Mouse (Mus musculus) hindbrain, embryonic 16.5 days (tissue): ENCODE results near the gene Col24a1. TPM values are rescaled to one million over a fixed set of nuclear protein-coding genes. Genes with fewer than 3 reads are reported as not detected.

ENCODE experiments used
- ATAC-seq: fragments of 200-750 bp; cut with Nextera tagmentation; 2 replicates; pipeline ENCODE4 v1.8.0; 2017; ENCODE audit warnings: moderate TSS enrichment, moderate library complexity
- H3K27ac ChIP-seq: fragments of 300-500 bp; sonication (generic); 2 replicates; pipeline ENCODE4 v1.5.1; 2014; ENCODE audit warnings: low read depth, mild to moderate bottlenecking, control low read depth, low read length, moderate library complexity
- H3K27me3 ChIP-seq: fragments of 300-500 bp; sonication (generic); replicated peaks from 2 replicates; pipeline ENCODE4 v1.6.1; 2014; ENCODE audit warnings: low read length; ENCODE audit not compliant: control insufficient read depth, insufficient read depth
- H3K36me3 ChIP-seq: fragments of 300-500 bp; sonication (generic); 2 replicates; pipeline ENCODE4 v1.6.1; 2014; ENCODE audit warnings: mild to moderate bottlenecking, low read length, moderate library complexity, mixed read lengths; ENCODE audit not compliant: control insufficient read depth, insufficient read depth
- H3K4me1 ChIP-seq: fragments of 300-500 bp; sonication (generic); 2 replicates; pipeline ENCODE4 v1.6.1; 2014; ENCODE audit warnings: low read depth, low read length; ENCODE audit not compliant: control insufficient read depth, insufficient read depth
- H3K4me2 ChIP-seq: fragments of 300-500 bp; sonication (generic); 2 replicates; pipeline ENCODE4 v1.6.1; 2014; ENCODE audit warnings: mild to moderate bottlenecking, low read length, control low read depth, moderate library complexity
- H3K4me3 ChIP-seq: fragments of 300-500 bp; sonication (generic); 2 replicates; pipeline ENCODE4 v1.5.1; 2014; ENCODE audit warnings: mild to moderate bottlenecking, low read length, control low read depth, moderate library complexity
- H3K9ac ChIP-seq: fragments of 300-500 bp; sonication (generic); 2 replicates; pipeline ENCODE4 v1.6.1; 2014; ENCODE audit warnings: low read depth, mild to moderate bottlenecking, control low read depth, low read length, moderate library complexity
- H3K9me3 ChIP-seq: fragments of 300-500 bp; sonication (generic); 2 replicates; pipeline ENCODE4 v1.6.1; 2014; ENCODE audit warnings: mild to moderate bottlenecking, low read length, moderate library complexity; ENCODE audit not compliant: control insufficient read depth
- WGBS: fragments of 180-500 bp; shearing (Covaris S2); extraction: QIAGEN DNeasy Blood & Tissue Kit; methylation state at CpG from one replicate; pipeline ENCODE4 v1.1.7; 2014; 5-methylcytosine and 5-hydroxymethylcytosine counted together
- polyA plus RNA-seq: library from polyadenylated mRNA; unstranded; fragments of >200 nt; fragmentation: Nextera tagmentation; extraction: Ambion mirVana; gene quantifications from 2 replicates; pipeline ENCODE4 v1.2.1, GENCODE M21; 2015

Gene Col24a1
- polyA plus RNA-seq, 1 experiment from 2014 or later = 1.1 TPM

DNA sequence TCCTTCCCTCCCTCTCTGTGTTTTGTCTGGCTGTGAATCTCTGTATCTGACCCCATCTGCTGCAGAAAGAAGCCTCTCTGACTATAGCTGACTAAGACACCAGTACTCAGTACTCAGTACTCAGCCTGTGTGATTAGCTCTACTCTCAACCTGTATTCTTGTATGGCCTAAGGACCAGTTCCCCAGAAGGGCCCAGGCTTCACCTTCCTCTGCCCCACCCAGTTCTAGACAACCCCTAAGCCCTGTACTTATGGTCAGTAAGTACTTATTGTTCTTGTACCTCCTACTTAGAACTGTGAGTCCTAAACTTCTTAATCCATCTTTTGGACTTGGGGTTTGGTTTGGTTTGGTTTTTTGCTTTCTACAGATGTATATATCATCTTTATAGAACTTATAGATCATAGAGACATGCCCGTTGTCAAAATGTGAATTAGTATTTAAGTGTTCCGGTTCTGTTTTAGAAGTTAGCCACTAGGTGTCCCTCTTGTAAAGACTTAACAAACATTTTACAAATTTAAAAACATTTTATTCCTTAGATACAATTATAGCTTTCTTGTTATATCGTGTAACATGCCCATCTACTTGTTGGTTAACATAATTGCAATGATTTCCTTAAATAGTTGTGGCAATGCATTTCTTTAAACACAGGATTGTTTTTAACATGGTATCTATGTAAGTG, 291.4 kb downstream of the Col24a1 start:
- H3K27me3 ChIP-seq = no peaks in the 10 kb centered on the region
- peaks cover 23% of the 10 kb centered on the region for H3K36me3 ChIP-seq
- no peaks in the 10 kb centered on the region for H3K9me3 ChIP-seq
- no peak overlapping the region for H3K9ac ChIP-seq
- H3K27ac ChIP-seq = no peak overlapping the region
- WGBS = 62% methylated on average over 3 of the region's 3 CpGs
- no peak overlapping the region for H3K4me3 ChIP-seq
- H3K4me2 ChIP-seq = no peak overlapping the region
- ATAC-seq = peak; percentile 37; the same call in 1 of the 2 replicates
- no peaks in the 10 kb centered on the region for H3K4me1 ChIP-seq

DNA sequence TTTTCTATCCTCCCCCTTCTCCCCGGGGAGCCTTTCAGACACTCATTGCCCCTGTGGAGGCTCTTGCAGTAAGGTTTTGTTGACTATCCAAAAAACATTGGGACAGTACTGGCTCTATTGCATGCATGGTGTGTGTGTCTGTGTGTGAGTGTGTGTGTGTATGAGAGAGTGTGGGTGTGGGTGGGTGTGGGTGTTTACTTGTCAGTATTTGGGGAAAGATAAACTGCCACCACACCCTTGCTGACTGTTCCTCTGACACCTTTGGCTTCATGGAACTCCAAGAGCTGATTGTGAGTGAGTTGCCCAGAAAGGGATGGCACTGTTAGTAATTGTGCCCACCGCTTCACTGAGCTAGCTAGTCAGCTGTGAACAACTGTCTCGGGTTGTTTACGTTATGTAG, 298.3 kb downstream of the Col24a1 start:
- no peak overlapping the region for H3K4me2 ChIP-seq
- H3K4me1 ChIP-seq = no peaks in the 10 kb centered on the region
- no peak for ATAC-seq
- H3K4me3 ChIP-seq = no peak overlapping the region
- peaks cover 31% of the 10 kb centered on the region for H3K36me3 ChIP-seq
- H3K27ac ChIP-seq = no peak overlapping the region
- H3K9ac ChIP-seq = no peak overlapping the region
- H3K27me3 ChIP-seq = no peaks in the 10 kb centered on the region
- 91% methylated on average over 4 of the region's 4 CpGs for WGBS
- no peaks in the 10 kb centered on the region for H3K9me3 ChIP-seq

DNA sequence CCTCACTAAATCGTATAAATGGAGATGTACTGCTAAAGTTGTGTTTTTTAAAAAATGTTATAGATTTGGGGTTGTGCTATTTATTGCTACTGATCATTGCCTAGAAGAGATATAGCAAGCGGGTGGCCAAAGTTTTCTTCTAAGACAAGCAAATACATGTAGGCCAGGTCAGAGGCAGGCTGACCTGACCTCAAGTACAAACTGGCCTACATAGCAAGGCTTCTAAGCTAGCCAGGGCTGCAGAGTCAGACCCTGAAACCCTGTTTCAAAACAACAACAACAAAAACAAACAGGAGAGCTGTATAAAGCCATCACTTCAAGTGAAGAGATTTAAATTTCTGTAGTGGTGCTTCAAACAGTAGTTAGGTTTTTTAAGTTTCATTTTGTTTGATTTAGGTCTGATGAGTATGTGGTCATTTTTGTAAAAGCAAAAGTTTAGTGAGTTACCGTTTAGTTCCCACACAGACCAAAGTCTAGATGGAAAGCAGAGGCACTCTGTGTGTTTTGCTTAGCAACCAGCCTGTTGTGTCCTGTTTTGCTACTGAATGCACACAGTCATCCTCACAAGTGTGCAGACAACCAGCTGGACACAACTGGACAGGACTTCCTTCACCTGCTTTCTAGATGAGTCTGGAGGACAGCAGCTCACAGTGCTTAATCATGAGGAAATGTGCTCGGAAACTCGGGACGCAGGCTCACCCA, 299.7 kb downstream of the Col24a1 start:
- H3K4me3 ChIP-seq = no peak overlapping the region
- H3K9ac ChIP-seq = no peak overlapping the region
- H3K4me1 ChIP-seq = no peaks in the 10 kb centered on the region
- H3K4me2 ChIP-seq = no peak overlapping the region
- H3K27ac ChIP-seq = no peak overlapping the region
- peaks cover 25% of the 10 kb centered on the region for H3K36me3 ChIP-seq
- no peaks in the 10 kb centered on the region for H3K9me3 ChIP-seq
- no peaks in the 10 kb centered on the region for H3K27me3 ChIP-seq
- WGBS = 92% methylated on average over 6 of the region's 6 CpGs
- ATAC-seq = no peak

DNA sequence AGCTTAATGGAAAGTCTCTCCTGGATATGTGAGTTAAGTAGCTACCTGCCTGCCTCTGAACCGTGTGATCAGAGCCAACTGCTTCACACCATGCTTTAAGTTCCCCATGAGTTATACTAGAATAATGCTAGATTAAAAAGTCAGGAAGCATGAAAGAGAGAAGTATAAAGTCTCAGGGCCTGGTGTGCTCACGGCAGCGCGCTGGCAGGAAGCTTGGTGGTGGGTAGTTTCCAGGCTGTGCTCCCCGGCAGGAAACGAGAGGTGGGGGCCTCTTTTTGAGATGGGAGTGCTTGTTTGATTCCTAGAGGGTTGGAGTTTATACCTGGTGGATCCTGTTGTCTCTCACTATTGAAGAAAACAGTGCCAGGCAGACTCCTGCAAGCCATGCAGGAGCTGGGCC, 303.1 kb downstream of the Col24a1 start:
- peaks cover 38% of the 10 kb centered on the region for H3K36me3 ChIP-seq

DNA sequence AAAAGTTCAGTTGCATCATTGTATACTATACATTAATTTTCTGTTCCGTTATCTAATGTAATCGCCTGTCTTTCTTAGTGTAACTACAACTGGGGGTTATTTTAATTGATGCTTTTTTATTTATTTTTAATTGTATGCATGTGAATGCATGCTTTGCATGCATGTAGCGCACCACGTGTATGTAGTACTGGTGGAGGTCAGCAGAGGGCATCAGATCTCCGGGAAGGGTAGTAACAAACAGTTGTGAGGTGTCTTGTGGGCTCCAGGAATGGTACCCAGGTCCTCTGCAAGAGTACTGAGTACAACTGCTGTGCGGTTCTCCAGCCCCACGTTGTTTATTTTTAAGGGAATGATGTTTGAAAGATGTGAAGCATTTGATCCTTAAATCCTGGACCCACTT, 306.8 kb downstream of the Col24a1 start:
- WGBS = 95% methylated on average over 7 of the region's 7 CpGs
- H3K4me3 ChIP-seq = no peak overlapping the region
- peaks cover 36% of the 10 kb centered on the region for H3K36me3 ChIP-seq
- no peak overlapping the region for H3K4me2 ChIP-seq
- H3K9me3 ChIP-seq = no peaks in the 10 kb centered on the region
- H3K4me1 ChIP-seq = 0 out of 2 replicates have a peak, but pooled peaks cover 2% of the 10 kb centered on the region
- H3K27me3 ChIP-seq = no peaks in the 10 kb centered on the region
- ATAC-seq = no peak
- no peak overlapping the region for H3K27ac ChIP-seq
- H3K9ac ChIP-seq = no peak overlapping the region

More for the DNA sequence above, 303.1 kb downstream of the Col24a1 start:
- H3K4me1 ChIP-seq = no peaks in the 10 kb centered on the region
- no peaks in the 10 kb centered on the region for H3K9me3 ChIP-seq
- H3K4me2 ChIP-seq = no peak overlapping the region
- WGBS = 96% methylated on average over 6 of the region's 6 CpGs
- H3K4me3 ChIP-seq = no peak overlapping the region
- no peak for ATAC-seq
- no peak overlapping the region for H3K9ac ChIP-seq
- H3K27me3 ChIP-seq = no peaks in the 10 kb centered on the region
- H3K27ac ChIP-seq = no peak overlapping the region

DNA sequence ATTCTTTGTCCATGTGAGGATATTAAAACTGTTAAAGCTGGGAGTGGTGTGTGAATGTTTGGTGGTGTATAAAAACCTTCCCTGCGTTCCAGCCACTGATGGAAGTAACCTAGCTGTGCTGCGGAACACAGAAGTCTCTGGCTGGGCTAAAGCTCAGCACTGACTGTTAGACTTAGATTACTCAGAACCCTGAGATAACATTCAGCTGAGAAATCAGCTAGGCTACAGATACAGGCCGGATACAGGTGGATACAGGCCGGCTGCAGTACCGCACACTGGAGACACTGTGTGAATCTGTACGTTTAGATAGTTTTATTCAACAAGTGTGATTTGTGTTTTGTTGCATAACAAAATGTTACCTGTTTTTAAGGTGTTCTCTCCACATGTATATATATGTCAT, 308.5 kb downstream of the Col24a1 start:
- Histone ChIP-seq H3K9ac (no peak overlapping the region), H3K4me2 (no peak overlapping the region), H3K27ac (no peak overlapping the region), H3K4me1 (0 out of 2 replicates have a peak, but pooled peaks cover 2% of the 10 kb centered on the region), H3K36me3 (peaks cover 32% of the 10 kb centered on the region), H3K27me3 (no peaks in the 10 kb centered on the region), H3K4me3 (no peak overlapping the region), H3K9me3 (no peaks in the 10 kb centered on the region)
- WGBS = 93% methylated on average over 6 of the region's 6 CpGs
- ATAC-seq = no peak

DNA sequence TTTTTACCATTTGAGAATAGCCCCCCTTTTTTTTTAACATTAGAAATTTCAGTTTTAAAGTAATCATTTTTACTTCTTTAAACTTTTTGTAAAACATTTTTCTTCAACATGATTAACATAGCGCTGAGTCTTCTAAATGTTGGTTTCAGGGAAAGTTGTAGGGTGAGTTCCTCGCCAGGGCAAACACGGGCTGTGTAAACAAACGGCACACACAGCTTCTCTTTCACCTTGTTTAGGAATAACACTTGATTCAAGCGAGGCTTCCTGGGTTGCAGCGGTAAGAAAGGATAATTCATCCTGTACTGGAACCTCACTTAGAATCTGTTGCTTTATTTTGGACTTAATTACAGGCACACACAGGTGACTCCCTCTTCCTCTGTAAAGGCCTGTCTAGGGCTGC, 309.1 kb downstream of the Col24a1 start:
- 77% methylated on average over 6 of the region's 6 CpGs for WGBS
- H3K4me2 ChIP-seq = no peak overlapping the region

More for the DNA sequence above, 309.1 kb downstream of the Col24a1 start:
- Histone ChIP-seq H3K9ac (no peak overlapping the region), H3K4me3 (no peak overlapping the region), H3K27me3 (no peaks in the 10 kb centered on the region), H3K27ac (no peak overlapping the region), H3K36me3 (peaks cover 30% of the 10 kb centered on the region), H3K9me3 (no peaks in the 10 kb centered on the region), H3K4me1 (0 out of 2 replicates have a peak, but pooled peaks cover 2% of the 10 kb centered on the region)
- ATAC-seq = no peak

Other genes with a start within 250 kb of the Col24a1 start
- gene Clca2, start 193.0 kb upstream of the Col24a1 start, polyA plus RNA-seq = not detected in 2 replicates
- gene Odf2l, start 173.9 kb upstream of the Col24a1 start, polyA plus RNA-seq = 10.5 TPM in 2 replicates